Mouse (Mus musculus): ENCODE measurements around the gene Tbc1d14.

Tbc1d14 gene

DNA sequence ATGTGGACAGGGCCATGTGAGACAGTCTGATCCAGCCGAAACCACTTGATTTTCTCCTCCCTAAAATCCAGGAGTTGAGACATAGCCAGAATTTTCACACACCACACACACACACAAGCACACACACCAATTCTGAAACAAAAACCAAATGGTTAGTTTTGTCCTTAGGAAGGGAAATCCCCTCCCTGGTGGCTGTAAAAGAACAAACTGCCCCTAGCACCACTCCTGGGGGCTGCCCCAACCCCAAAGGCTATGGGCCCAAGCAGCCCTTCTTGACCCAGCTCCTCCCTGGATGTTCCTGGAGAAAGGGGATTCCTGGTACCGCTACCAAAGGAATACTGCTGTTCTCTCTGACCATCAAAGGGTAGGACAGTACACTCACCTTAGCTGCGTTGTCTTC is 16.6 kb downstream of the Tbc1d14 start:
- no peak for DNase-seq (ENCODE audit: low spot score in 2 of 2)

GRCm38 (mm10) chr5:36575745-36576144 is 17.3 kb downstream of the Tbc1d14 start:
- no peak for DNase-seq (ENCODE audit: low spot score in 2 of 2)

DNA sequence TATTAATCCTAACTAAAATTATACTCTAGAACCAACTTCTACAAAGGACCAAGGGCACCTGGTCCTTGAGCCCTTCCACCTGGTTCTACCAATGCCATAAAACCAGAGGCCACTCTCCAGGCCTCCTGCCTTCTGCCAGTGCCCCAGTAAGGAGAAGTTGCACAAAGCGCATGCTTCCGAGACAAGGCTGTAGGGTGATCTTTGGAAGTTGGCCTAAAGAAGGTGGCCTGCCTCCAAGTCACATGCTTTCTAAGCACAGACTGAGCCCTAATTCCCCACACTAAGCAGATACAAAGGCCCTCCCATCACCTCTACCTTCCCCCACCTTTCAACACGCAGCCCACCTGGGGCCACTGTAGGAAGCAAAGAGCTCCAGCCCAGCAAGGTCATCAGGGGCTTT is 17.8 kb downstream of the Tbc1d14 start:
- peak in 1 of 2 experiments; percentile 37 for DNase-seq (ENCODE audit: low spot score in 2 of 2)

DNA sequence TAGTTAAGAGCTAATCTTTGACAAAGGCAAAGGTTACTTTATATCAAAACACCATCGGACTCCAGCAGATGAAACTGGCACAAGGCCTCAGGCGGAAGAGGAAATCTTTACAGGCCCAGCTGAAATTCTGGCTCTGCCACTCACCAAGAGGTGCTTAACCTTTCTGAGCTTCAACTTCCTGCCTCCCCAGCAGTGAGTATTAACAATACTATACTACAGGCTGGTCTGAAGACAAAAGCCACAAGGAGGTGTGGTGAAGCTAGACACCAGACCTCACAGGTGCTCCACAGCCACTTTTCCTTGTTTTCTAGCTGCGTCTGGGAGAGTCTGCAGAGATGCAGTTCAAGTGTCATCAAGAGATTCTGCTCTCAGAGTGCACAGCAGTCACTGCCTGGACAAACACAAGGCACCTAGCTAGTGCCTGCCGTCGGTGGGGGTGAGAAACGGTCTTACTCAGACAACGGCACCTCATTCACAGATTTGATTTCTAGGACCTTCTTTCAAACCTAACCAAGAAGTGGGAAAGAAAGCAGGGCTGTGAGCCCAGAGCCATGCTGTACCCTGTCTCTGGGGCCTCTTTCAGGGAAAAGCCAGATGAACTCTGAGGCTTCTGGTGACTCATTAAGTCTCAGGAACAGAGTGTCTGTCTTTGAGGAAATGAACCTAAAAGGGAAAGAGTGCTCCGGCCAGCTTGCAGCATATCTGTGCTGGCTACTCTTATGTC is 18.8 kb downstream of the Tbc1d14 start:
- DNase-seq (ENCODE audit: low spot score in 2 of 2), result no peak

DNA sequence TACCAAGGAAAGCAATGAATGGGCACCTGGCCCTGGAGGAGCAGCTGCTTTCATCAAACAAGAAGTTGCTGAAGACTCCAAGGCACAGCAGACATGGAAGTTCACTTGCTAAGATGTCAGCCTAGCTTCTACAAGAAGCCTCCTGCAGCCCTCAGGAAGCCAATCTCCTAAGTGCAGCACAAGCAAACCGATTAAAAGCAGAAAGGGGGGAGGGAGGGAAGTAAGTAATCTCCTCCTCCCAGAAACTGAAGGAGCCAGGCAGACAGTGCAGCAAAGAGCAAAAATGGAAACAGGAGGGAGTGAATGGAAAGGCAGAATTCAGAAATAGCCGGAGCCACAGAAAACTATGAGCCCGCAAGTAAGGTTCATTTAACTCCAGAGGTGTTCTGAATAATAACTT is 19.7 kb downstream of the Tbc1d14 start:
- DNase-seq (ENCODE audit: low spot score in 2 of 2), result no peak

DNA sequence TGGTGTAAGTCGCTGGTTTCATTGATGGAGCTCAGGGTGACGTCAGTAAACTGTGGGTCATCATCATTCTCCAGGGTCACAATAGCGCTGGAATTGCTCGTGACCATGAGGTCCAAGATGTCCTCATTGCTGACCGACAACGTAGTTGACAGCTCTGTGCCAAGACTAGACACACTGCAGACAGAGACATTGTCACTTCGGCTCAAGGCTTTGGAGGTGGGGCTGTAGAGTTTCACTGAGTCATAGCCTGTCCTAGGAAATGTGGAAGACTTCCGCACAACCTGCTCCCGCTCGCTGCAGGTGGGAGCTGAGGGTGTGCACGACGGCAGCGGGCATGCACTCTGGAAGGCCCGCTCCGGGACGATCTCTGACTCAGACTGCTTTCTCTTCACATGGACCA is 21.7 kb downstream of the Tbc1d14 start:
- no peak for DNase-seq (ENCODE audit: low spot score in 2 of 2)

DNA sequence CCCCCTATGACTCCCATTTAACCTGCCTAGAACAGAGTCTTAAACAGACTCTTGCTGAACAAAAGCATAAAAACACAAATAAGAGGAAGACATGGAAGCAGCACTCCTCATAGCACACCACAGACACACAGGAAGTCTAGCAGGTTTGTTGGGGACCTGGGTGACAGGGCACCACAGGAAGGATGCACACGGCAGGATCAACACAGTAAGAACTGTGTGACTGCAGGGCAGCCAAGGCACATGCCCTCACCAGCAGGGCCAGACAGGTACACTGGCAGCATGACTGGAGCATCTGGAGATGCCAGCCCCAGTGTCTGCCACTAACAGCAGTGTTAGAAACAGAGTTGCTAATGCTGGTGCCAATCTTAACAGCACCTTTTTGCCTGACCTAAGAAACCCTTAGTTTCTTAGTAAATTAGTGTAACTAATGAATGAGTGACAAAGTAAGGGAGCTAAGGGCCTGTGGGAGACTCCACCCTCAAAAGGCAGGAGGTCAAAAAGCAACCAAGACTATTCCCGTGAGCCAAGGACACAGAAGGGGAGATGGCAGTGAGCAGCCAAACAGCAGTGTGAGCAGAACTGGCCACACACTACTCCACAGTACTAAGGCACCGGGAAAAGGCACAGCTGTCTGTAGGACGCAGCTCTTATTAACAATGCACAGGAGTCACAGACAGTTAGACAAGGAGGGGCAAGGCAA is 22.4 kb downstream of the Tbc1d14 start:
- DNase-seq (ENCODE audit: low spot score in 2 of 2), result no peak

GRCm38 (mm10) chr5:36570098-36570497 is 23.0 kb downstream of the Tbc1d14 start:
- no peak for DNase-seq (ENCODE audit: low spot score in 2 of 2)

GRCm38 (mm10) chr5:36568118-36568517 is 25.0 kb downstream of the Tbc1d14 start:
- no peak for DNase-seq (ENCODE audit: low spot score in 2 of 2)

DNA sequence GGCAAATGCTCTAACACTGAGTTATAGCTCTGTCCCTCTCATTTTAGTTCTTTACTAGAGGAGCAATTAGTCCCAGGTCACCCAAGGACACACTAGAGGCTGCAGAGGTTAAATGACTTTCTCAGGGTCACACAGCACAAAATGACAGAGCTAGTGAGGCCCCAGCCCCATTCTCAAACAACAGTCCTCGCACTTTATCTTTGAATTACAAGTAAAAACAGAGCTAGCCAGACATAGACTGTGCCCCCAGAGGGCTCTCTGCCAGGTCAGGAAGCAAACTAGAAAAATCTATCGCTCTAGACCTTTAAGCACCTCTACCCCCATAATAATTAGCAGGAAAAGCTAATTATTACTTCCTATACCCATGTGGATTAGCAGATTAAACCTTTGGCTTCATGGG is 25.4 kb downstream of the Tbc1d14 start:
- DNase-seq (ENCODE audit: low spot score in 2 of 2), result no peak

GRCm38 (mm10) chr5:36564530-36564929 is 28.5 kb downstream of the Tbc1d14 start:
- no peak for DNase-seq (ENCODE audit: low spot score in 2 of 2)

DNA sequence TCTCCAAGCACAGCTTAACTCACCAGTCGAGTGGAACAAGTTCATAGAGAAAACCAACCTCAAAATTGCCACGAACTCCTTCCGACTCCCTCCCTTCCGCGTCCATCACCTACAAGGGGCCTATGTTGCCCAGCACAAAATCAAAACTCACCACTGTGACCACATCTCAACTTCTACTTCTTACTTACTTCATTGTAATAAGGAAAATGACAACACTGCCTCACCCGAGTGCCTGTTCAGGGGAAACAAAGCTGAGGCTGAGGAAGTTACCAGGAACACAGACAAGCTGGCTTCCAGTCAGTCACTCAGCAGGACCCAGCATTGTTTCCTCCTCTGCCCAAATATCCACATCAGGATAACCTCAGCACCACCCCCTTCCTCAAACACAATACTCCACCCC is 29.3 kb downstream of the Tbc1d14 start:
- no peak for DNase-seq (ENCODE audit: low spot score in 2 of 2)

- DNase-seq (ENCODE audit: low spot score in 2 of 2), result no peak
Measured at GRCm38 (mm10) chr5:36562791-36563445, 30.2 kb downstream of the Tbc1d14 start.

DNA sequence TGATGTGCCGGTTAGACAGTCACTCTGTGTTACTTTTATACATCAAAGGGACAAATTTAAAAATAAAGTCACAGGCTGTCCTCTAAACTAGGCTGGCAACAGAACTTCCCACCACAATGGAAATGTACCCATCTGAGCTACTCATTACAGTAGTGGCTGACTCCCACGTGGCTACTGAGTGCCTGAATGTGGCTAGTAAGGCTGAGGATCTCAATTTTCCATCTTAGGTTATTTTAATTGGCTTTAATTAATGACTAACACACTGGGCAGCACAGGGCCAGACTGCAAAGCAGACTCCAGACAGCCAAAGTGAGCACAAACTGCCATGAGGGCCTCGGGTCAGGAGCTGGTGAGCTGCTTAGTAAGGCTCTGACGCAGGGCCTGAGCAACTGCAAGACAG is 31.6 kb downstream of the Tbc1d14 start:
- no peak for DNase-seq (ENCODE audit: low spot score in 2 of 2)

GRCm38 (mm10) chr5:36560490-36560889 is 32.6 kb downstream of the Tbc1d14 start:
- no peak for DNase-seq (ENCODE audit: low spot score in 2 of 2)

DNA sequence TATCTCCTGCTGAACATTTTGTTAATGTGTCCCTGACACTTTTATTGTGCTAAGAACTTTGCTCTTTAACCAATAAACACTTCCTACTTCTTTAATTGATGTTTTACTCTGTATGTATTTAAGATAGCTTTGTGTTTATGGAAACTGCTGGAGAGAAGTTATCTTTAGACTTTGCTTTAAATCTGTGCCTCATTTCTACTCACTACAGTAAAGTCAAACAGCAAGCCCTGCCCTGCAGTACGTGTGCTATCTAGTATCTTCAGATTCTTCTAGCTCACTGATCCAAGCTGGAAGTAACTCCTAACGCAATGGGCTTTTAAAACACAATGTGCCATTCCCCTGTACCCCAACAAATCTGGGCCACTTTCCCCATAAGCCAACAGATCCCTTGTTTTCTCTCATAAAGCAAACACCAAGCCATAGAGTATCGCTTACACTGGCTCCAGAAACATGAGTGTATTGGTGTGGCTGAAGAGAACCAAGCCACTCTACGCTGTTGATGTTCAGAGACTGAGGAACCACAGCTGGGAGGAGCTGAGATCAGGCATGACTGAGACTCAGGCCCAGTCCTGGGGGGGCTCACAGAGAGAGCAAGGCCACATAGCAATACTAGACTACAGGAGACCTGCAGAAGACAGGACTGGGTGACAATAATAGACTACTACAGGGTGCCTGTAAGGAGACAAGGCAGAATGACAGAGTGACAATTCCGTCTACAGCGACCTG is 33.4 kb downstream of the Tbc1d14 start:
- DNase-seq (ENCODE audit: low spot score in 2 of 2), result no peak

GRCm38 (mm10) chr5:36559106-36559505 is 34.0 kb downstream of the Tbc1d14 start:
- no peak for DNase-seq (ENCODE audit: low spot score in 2 of 2)

- no peak for DNase-seq (ENCODE audit: low spot score in 2 of 2)
Measured at GRCm38 (mm10) chr5:36558526-36558925, 34.5 kb downstream of the Tbc1d14 start.

DNA sequence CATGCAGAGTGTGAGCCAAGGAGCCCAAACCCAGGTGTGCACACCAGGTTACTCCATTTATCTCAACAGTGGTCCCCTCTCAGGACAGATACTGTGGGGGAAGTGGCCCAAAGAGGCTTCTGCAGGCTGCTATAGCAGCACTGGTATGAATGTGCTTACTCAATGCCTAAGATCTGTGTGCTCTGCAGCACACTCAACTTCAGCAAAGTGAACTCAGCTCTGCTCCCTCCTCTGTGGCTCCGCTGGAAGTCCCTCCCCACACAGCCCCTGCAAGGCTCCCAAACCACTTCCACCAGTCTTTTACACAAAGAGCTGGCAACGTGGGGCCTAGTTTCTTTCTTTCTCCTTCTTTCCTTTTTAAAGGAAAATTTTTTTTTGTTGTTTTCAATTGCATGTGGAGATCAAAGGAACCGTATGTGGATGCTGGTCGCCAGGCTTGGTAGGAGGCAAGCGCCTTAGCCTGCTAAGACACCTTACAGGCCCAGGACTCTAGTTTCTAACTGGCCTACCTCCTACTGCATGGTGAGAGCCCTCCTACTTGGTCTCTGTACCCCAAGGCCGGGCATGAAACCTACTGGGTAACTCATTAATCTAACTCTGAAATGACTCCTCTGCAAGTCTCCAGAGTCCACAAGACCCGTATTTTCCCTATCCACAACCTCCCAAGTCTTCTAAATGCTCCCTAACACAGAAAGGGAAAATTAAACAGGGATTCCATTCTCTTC is 35.3 kb downstream of the Tbc1d14 start:
- no peak for DNase-seq (ENCODE audit: low spot score in 2 of 2)

GRCm38 (mm10) chr5:36556906-36557305 is 36.2 kb downstream of the Tbc1d14 start:
- no peak for DNase-seq (ENCODE audit: low spot score in 2 of 2)

DNA sequence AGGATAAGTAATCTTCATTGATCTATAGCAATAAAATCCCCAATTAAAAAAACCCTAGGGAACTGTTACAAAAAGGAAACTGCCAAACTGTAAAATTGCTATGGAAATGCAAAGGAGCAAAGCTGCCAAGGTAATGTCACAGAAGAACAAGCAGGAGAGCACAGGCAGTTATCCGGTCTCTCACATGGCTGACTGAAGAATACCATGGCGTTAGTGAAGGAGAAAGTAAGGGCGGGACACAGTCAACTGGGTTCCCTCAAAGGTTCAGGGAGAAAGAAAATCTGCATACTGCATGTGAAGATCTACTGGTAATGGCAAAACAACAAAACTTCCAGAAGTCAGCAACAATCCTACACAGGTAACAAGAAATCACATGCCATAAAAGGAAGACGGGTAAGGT is 36.8 kb downstream of the Tbc1d14 start:
- DNase-seq (ENCODE audit: low spot score in 2 of 2), result no peak

- DNase-seq (ENCODE audit: low spot score in 2 of 2), result no peak
Measured at GRCm38 (mm10) chr5:36554496-36554895, 38.6 kb downstream of the Tbc1d14 start.
